Mouse (Mus musculus) spleen, adult 2 months (tissue): ENCODE data around the gene G430095P16Rik.

Experiments
- CTCF ChIP-seq: fragments of 200-500 bp; IDR thresholded peaks from 2 replicates; pipeline ENCODE4 v1.5.1; 2011; ENCODE audit warnings: mild to moderate bottlenecking, inconsistent platforms; ENCODE audit not compliant: insufficient read depth, insufficient read length, insufficient replicate concordance; ENCODE audit errors: extremely low read depth
- POLR2A ChIP-seq: fragments of 200-500 bp; IDR thresholded peaks from 2 replicates; pipeline ENCODE4 v1.6.1; 2011; ENCODE audit warnings: low read depth, low read length, inconsistent platforms

GRCm38 (mm10) chr8:84775105-84775591 lies 52.3 kb downstream of the G430095P16Rik start:
- no peak for TF ChIP-seq CTCF
- TF ChIP-seq POLR2A: no peak
